Mouse (Mus musculus) adrenal gland, postnatal 10 days (tissue): ENCODE measurements around the gene Ccdc189. TPM values are rescaled to one million over a fixed set of nuclear protein-coding genes. Genes with fewer than 3 reads are reported as not detected.
"Not testable (repeated sequence)": the region's sequence is repeated elsewhere in the genome, so short reads cannot be mapped to it uniquely, and the experiment has no call there.

ENCODE experiments used
- DNase-seq: peaks from one replicate; pipeline ENCODE4 v3.0.0; 2021; ENCODE audit warnings: mixed read lengths
- long read RNA-seq, 2 experiments: library from polyadenylated mRNA; stranded (forward); transcript quantifications; one replicate each; pipeline ENCODE4 v2.0.0; 2021
- total RNA-seq, 2 experiments: library from RNA; stranded (reverse); gene quantifications; 2 replicates each; pipeline ENCODE4 v1.2.3; 2021

Gene Ccdc189
- 1 to 10 TPM; 8.0 to 9.2 TPM for total RNA-seq
- long read RNA-seq, experiment 1, partial matches to known transcripts, result 0 of 7 reads
- long read RNA-seq, experiment 1, other reads (novel, unspliced or antisense), result 3 of 7 reads
- long read RNA-seq, experiment 2, transcript Ccdc189-201 (9 exons, 2,536 nt), result major isoform, 5 of 10 reads
- long read RNA-seq, experiment 2, partial matches to known transcripts, result 0 of 10 reads
- long read RNA-seq, experiment 2, other reads (novel, unspliced or antisense), result 4 of 10 reads

DNA sequence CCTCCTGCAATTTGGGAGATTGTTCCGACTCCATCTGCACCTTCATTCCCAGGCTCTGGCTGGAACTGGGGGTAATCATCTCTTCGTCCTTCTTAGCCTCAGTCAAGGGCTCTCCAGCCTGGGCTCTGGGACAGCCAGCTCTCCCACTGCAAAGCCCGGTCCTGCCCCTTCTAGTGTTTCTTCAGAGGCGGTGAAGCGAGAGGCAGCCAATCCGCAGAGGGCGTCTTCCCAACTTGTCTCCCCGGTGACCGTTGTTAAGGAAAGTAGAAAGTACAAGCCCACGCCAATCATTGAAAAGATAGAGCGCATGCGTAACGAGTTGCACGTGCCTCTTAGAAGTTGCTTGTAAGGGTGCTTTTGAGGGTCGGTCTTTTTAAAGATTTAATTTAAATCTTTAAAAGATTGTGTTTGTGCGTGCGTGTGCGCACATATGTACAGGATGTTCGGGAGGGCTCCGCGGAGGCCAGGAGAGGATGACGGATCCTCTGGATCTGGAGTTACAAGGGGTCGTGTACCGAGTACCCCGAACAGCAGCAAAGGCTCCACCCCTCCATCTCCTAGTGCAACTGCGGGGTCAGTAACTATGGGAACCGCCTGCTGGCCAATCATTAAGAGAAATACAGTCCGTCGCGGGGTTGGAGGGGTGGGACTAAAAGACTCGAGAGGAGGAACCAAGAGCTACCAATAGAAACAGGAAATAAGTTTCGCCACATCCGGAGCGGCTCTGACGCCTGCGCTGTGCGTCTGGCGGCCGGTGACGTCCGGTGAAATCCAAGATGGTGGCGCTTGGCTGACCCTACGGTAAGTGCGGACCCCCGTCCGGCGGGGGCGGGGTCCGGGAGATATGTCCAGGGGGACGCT lies at the start of gene Ccdc189, which contains the start of gene Rnf40:
Ccdc189 (minus strand) TSS at position 585 of the 861 bp plus-strand sequence.
Rnf40 (plus strand) TSS at position 757 of the 861 bp plus-strand sequence.
- peak; percentile 94 for DNase-seq

GRCm38 (mm10) chr7:127636963-127637362 lies 48.6 kb upstream of the Ccdc189 start:
- peak; percentile 90 for DNase-seq

DNA sequence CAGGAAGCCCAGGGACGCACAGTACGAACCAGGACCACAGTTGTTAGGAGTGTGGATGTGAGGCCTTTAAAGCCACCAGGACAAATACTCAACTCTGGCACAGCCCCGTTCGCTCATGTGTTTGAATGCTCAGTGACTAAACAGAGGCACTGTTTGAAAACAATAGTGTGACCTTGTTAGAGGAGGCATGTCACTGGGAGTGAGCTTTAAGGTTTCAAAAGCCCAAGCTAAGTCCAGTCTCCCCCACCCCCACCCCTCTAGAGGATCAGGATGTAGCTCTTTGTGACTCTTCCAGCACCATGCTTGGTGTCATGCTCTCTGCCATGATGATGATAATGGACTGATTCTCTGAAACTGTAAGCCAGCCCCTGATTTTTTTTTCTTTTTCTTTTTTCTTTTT lies 43.0 kb upstream of the Ccdc189 start:
- DNase-seq, result no peak

DNA sequence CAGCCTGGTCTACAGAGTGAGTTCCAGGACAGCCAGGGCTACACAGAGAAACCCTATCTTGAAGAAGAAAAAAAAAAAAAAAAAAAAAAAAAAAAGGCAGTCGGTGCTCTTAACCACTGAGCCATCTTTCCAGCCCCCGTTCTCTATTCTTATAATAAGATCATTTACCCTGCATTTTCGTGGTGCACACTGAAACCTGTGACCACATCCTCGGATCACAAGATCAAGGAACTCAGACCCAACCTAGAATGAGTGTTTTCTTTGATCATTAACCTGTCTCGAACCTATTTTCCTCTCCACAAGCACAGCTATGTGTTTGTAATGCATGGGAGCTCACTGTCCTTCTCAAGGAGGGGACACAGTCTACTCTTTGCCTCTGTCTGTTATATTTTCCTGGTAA lies 40.3 kb upstream of the Ccdc189 start:
- DNase-seq, result no peak

DNA sequence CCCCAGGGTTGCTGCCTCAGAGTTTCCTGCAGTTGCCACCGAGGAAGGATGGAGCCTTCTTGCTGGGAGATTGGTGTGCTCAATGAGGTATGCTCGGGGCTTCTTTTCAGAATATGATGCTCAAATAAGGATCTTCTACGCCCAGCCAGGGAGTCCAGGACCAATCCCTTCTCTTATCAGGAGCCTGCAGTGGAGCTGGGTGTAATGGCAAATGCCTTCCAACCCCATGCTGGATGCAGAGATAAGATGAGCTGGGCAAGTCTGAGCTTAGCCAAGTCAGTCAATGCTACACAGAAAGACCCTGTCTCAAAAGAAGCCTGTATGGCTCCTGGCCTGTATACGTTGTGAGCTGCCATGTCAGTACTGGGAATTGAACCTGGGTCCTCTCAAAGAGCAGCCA lies 38.1 kb upstream of the Ccdc189 start:
- no peak for DNase-seq

- DNase-seq, result no peak
Measured at GRCm38 (mm10) chr7:127626039-127626438, 37.6 kb upstream of the Ccdc189 start.

DNA sequence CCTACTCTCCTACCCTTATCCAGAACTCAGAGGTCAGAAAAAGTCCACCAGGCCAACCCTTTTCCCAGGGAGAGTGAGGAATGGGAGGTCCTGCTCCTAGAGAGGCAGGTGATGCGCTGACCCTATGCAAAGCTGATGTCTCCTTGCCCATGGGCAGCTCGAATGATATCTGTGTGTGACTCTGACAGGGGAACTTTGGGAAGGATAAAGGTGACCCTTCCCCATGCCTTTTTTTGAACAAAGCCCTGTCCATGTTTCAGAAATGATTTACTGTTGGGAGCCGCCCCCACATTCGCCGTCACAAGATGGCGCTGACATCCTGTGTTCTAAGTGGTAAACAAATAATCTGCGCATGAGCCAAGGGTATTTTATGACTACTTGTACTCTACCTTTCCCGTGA lies 30.0 kb upstream of the Ccdc189 start:
- not testable (repeated sequence) for DNase-seq

DNA sequence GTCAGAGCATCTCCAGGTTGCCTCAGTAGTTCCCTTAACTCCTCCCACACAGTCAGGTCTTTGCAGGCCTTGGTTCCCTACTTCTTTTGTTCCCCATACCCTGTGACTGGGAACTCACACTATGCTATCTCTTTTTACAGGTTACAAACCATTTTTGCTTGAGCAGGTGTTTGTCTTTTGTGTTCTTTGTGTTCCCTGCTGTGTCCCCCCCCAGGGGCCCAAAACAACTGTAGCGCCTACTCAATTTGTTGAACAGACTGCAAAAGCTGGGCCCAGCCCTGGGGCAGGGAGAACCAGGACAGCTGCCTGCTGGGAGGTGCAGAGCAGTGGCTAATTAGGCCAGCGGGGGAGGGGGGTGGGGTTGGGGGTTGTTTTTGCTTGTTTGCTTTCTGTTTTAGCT lies 29.6 kb upstream of the Ccdc189 start:
- DNase-seq, result no peak

GRCm38 (mm10) chr7:127616881-127617280 lies 28.5 kb upstream of the Ccdc189 start:
- DNase-seq, result no peak

GRCm38 (mm10) chr7:127616336-127616735 lies 27.9 kb upstream of the Ccdc189 start:
- no peak for DNase-seq

- DNase-seq, result peak; percentile 83
Measured at GRCm38 (mm10) chr7:127614891-127615843, 26.8 kb upstream of the Ccdc189 start, which contains the start of gene Zfp629. Zfp629 (minus strand) TSS chr7:127615797.

GRCm38 (mm10) chr7:127614511-127614890 lies 26.1 kb upstream of the Ccdc189 start:
- peak; percentile 84 for DNase-seq

- DNase-seq, result no peak
Measured at GRCm38 (mm10) chr7:127614091-127614490, 25.7 kb upstream of the Ccdc189 start.

DNA sequence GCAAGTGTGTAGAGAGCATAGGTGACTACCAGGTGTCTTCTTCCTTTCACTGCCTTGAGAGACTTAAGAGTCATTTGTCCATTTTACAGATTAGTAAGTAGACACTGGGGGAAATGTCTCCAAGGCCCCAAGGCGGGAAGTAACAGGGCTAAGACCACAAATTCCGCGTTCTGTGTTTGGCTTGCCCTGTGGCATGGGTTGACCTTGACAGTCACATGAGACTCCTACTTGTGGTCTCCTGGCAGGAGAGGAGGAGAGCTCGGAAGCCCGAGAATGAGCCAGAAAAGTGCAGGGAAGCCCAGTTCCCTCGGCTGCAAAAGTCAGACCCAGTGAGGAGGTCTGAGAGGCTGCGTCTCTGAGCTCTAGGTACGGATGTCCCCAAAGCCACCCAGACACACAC lies 25.1 kb upstream of the Ccdc189 start:
- DNase-seq, result no peak

- DNase-seq, result no peak
Measured at GRCm38 (mm10) chr7:127611561-127611960, 23.2 kb upstream of the Ccdc189 start.

DNA sequence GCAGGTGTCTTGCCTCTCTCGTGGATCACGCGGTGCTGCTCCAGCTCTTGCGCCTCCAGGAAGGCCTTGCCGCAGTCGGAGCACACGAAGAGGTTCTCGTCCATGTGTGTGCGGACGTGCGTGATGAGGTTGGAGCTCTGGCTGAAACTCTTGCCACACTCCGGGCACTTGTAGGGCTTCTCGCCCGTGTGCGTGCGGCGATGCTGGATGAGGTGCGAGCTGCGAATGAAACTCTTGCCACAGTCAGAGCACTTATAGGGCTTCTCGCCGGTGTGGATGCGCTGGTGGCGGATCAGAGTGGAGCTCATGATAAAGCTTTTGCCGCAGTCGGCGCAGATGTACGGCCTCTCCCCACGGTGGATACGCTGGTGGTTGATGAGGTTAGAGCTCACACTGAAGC lies 22.6 kb upstream of the Ccdc189 start:
- DNase-seq, result no peak

- no peak for DNase-seq
Measured at GRCm38 (mm10) chr7:127607150-127607549, 18.8 kb upstream of the Ccdc189 start.

GRCm38 (mm10) chr7:127604256-127604655 lies 15.9 kb upstream of the Ccdc189 start:
- no peak for DNase-seq

DNA sequence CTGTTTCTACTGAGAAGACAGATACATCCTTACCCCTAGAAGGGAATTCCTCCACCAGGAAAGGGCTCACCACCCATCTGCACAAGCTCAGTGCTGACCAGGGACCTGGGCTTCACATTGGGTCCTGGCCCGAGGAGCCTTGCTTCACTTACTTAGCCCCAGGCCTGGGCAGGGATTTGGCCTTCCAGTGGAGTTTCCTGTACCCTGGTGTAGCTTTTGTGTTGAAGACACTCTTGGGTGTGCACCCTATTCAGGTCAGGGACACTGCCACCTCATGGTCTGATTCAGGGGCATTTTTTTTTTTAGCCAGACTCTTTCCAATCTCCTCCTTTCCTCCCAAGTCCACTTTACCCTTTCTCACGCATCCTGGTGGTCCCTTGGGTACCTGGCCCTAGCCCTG lies 14.5 kb upstream of the Ccdc189 start:
- no peak for DNase-seq

DNA sequence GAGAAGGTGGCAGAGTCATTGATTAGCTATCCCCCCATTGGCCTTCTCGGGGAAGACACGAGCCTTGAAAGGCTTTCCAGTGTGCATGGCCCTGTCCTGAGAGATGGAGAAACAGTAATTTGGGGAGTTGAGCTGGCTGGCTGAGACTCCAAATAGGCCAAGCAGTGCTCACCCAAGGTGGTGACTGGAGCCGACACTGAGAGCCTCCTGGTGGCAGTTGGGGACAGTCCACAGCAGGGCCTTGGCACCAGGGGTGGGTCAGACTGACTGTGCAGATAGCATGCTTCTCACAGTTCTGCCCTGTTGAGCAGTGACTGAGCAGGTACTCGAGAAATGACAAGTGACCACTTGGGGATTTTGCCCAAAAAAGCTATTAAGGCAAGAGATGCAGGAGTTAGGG lies 13.3 kb upstream of the Ccdc189 start:
- no peak for DNase-seq

DNA sequence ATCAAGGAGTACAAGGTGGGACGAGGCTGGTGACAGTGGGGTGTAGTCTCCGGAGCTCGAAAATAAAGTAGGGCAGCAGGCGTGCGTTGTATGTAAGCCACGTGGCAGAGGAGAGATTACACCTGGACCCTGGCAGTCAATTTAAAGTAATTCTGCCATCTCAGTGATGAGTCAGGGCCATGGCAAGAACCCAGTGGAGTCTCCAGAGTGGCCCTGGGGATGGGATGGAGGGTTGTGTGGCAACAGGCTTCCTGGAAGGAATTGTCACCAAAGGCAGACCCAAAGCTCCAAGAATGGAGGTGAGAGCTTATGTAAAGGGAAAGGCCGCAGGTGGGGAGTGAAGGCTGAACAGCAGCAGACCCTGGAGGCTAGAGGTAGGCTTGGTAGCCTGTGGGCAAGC lies 12.2 kb upstream of the Ccdc189 start:
- DNase-seq, result no peak

DNA sequence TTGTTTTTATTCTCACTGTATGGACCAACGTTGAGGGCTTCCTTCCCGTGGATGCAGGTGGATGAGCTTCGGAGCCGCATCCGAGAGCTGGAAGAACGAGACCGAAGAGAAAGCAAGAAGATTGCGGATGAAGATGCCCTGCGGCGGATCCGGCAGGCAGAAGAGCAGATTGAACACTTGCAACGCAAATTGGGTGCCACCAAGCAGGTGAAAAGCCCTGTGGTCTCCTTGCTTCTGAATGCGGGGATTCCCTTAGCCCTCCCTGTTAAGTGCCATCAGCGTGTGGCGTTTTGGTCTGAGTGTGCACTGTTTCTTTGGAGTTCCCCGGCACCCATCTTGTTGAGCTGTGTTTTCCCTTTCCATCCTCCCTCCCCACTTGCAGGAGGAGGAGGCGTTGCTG lies 8.4 kb upstream of the Ccdc189 start:
- no peak for DNase-seq
